Mouse (Mus musculus): ENCODE data around the gene Slc44a3. TPM values are rescaled to one million over a fixed set of nuclear protein-coding genes. Genes with fewer than 3 reads are reported as not detected.

Slc44a3 gene
- polyA plus RNA-seq, 1 experiment, result 0.29 TPM

GRCm38 (mm10) chr3:121493997-121494421 is 38.2 kb downstream of the Slc44a3 start:
- DNase-seq (ENCODE audit: low read depth), result no peak
- TF ChIP-seq POLR2A (IDR thresholded peaks at IDR 0.05; ENCODE audit: borderline replicate concordance, extremely low read depth, insufficient read depth, insufficient read length, poor library complexity, severe bottlenecking) (no peak), CTCF (IDR thresholded peaks at IDR 0.05; ENCODE audit: borderline replicate concordance, extremely low read depth, insufficient read depth, insufficient read length) (no peak)

GRCm38 (mm10) chr3:121492026-121492425 is 40.2 kb downstream of the Slc44a3 start:
- DNase-seq (ENCODE audit: low read depth), result no peak
- TF ChIP-seq POLR2A (IDR thresholded peaks at IDR 0.05; ENCODE audit: borderline replicate concordance, extremely low read depth, insufficient read depth, insufficient read length, poor library complexity, severe bottlenecking), result no peak
- no peak for TF ChIP-seq CTCF (IDR thresholded peaks at IDR 0.05; ENCODE audit: borderline replicate concordance, extremely low read depth, insufficient read depth, insufficient read length)

- peak; percentile 26 for DNase-seq (ENCODE audit: low read depth)
- TF ChIP-seq CTCF (IDR thresholded peaks at IDR 0.05; ENCODE audit: borderline replicate concordance, extremely low read depth, insufficient read depth, insufficient read length) (no peak), POLR2A (IDR thresholded peaks at IDR 0.05; ENCODE audit: borderline replicate concordance, extremely low read depth, insufficient read depth, insufficient read length, poor library complexity, severe bottlenecking) (no peak)
Observed at GRCm38 (mm10) chr3:121490941-121491340, 41.3 kb downstream of the Slc44a3 start.

GRCm38 (mm10) chr3:121489462-121490118 is 42.6 kb downstream of the Slc44a3 start:
- no peak for TF ChIP-seq CTCF (IDR thresholded peaks at IDR 0.05; ENCODE audit: borderline replicate concordance, extremely low read depth, insufficient read depth, insufficient read length)
- no peak for TF ChIP-seq POLR2A (IDR thresholded peaks at IDR 0.05; ENCODE audit: borderline replicate concordance, extremely low read depth, insufficient read depth, insufficient read length, poor library complexity, severe bottlenecking)
- DNase-seq (ENCODE audit: low read depth), result peak; percentile 87

GRCm38 (mm10) chr3:121485201-121485600 is 47.0 kb downstream of the Slc44a3 start:
- peak; percentile 62 for DNase-seq (ENCODE audit: low read depth)

GRCm38 (mm10) chr3:121483266-121484161 is 48.7 kb downstream of the Slc44a3 start:
- TF ChIP-seq CTCF (IDR thresholded peaks at IDR 0.05; ENCODE audit: borderline replicate concordance, extremely low read depth, insufficient read depth, insufficient read length), result no peak
- TF ChIP-seq POLR2A (IDR thresholded peaks at IDR 0.05; ENCODE audit: borderline replicate concordance, extremely low read depth, insufficient read depth, insufficient read length, poor library complexity, severe bottlenecking), result no peak
- DNase-seq (ENCODE audit: low read depth), result peak; percentile 65

More at GRCm38 (mm10) chr3:121485201-121485600, 47.0 kb downstream of the Slc44a3 start:
- TF ChIP-seq CTCF (IDR thresholded peaks at IDR 0.05; ENCODE audit: borderline replicate concordance, extremely low read depth, insufficient read depth, insufficient read length) (no peak), POLR2A (IDR thresholded peaks at IDR 0.05; ENCODE audit: borderline replicate concordance, extremely low read depth, insufficient read depth, insufficient read length, poor library complexity, severe bottlenecking) (no peak)

- no peak for DNase-seq (ENCODE audit: low read depth)
- no peak for TF ChIP-seq CTCF (IDR thresholded peaks at IDR 0.05; ENCODE audit: borderline replicate concordance, extremely low read depth, insufficient read depth, insufficient read length)
- TF ChIP-seq POLR2A (IDR thresholded peaks at IDR 0.05; ENCODE audit: borderline replicate concordance, extremely low read depth, insufficient read depth, insufficient read length, poor library complexity, severe bottlenecking), result no peak
Observed at GRCm38 (mm10) chr3:121481564-121481963, 50.6 kb downstream of the Slc44a3 start.

GRCm38 (mm10) chr3:121480961-121481436 is 51.2 kb downstream of the Slc44a3 start:
- DNase-seq (ENCODE audit: low read depth), result peak; percentile 59
- no peak for TF ChIP-seq POLR2A (IDR thresholded peaks at IDR 0.05; ENCODE audit: borderline replicate concordance, extremely low read depth, insufficient read depth, insufficient read length, poor library complexity, severe bottlenecking)
- no peak for TF ChIP-seq CTCF (IDR thresholded peaks at IDR 0.05; ENCODE audit: borderline replicate concordance, extremely low read depth, insufficient read depth, insufficient read length)

GRCm38 (mm10) chr3:121480030-121480960 is 51.9 kb downstream of the Slc44a3 start:
- TF ChIP-seq CTCF (IDR thresholded peaks at IDR 0.05; ENCODE audit: borderline replicate concordance, extremely low read depth, insufficient read depth, insufficient read length), result no peak
- no peak for TF ChIP-seq POLR2A (IDR thresholded peaks at IDR 0.05; ENCODE audit: borderline replicate concordance, extremely low read depth, insufficient read depth, insufficient read length, poor library complexity, severe bottlenecking)
- peak; percentile 77 for DNase-seq (ENCODE audit: low read depth)

- TF ChIP-seq POLR2A (IDR thresholded peaks at IDR 0.05; ENCODE audit: borderline replicate concordance, extremely low read depth, insufficient read depth, insufficient read length, poor library complexity, severe bottlenecking) (no peak), CTCF (IDR thresholded peaks at IDR 0.05; ENCODE audit: borderline replicate concordance, extremely low read depth, insufficient read depth, insufficient read length) (no peak)
- DNase-seq (ENCODE audit: low read depth), result no peak
Observed at GRCm38 (mm10) chr3:121474738-121475137, 57.5 kb downstream of the Slc44a3 start.
